Mouse (Mus musculus): ENCODE data around the gene Ulk4. TPM values are rescaled to one million over a fixed set of nuclear protein-coding genes. Genes with fewer than 3 reads are reported as not detected.

Gene Ulk4
- polyA plus RNA-seq, 1 experiment from 2014 or later: 213 TPM

DNA sequence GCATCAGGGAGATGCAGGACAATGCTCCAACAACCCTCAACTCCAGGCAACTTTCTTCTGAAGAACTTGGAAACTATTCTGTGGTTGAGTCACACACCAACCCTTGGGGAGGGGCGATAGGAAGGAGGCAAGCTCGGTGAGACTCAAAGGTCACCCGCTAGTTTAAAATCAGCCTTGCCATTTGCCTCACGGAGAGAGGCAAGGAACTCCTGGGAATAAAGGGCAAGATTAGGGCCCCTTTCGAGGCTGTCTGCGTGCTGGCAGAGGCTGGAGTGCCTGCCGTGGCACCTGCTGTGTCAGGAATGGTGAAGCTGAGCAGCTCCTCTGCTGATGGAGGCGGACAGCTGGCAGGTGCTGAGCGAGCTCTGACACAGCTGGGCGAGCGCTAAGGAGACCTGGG is 169.9 kb downstream of the Ulk4 start:
- Histone ChIP-seq H3K9me3 (replicated peaks; ENCODE audit: control insufficient read depth, low read length) (no peaks in the 10 kb centered on the region), H3K4me1 (ENCODE audit: control insufficient read depth, insufficient read depth, low read length) (no peaks in the 10 kb centered on the region), H3K9ac (replicated peaks; ENCODE audit: low read length) (no peak overlapping the region), H3K4me3 (ENCODE audit: low read depth, low read length) (no peak overlapping the region), H3K27me3 (ENCODE audit: control insufficient read depth, insufficient read depth, low read length) (no peaks in the 10 kb centered on the region), H3K36me3 (replicated peaks; ENCODE audit: control insufficient read depth, insufficient read depth, low read depth, low read length) (no peaks in the 10 kb centered on the region), H3K4me2 (ENCODE audit: low read depth, low read length) (no peak overlapping the region), H3K27ac (replicated peaks; ENCODE audit: low read depth, low read length) (no peak overlapping the region)
- ATAC-seq (replicated peaks; ENCODE audit: insufficient number of reproducible peaks, low FRiP score, low TSS enrichment, low read depth) (no peak), DNase-seq (ENCODE audit: low spot score) (no peak)
- 20% methylated on average over 11 of the region's 11 CpGs for WGBS

- Histone ChIP-seq H3K9ac (replicated peaks; ENCODE audit: low read length) (no peak overlapping the region), H3K4me3 (ENCODE audit: low read depth, low read length) (no peak overlapping the region), H3K27me3 (ENCODE audit: control insufficient read depth, insufficient read depth, low read length) (no peaks in the 10 kb centered on the region), H3K9me3 (replicated peaks; ENCODE audit: control insufficient read depth, low read length) (no peaks in the 10 kb centered on the region), H3K36me3 (replicated peaks; ENCODE audit: control insufficient read depth, insufficient read depth, low read depth, low read length) (no peaks in the 10 kb centered on the region), H3K27ac (replicated peaks; ENCODE audit: low read depth, low read length) (no peak overlapping the region), H3K4me2 (ENCODE audit: low read depth, low read length) (no peak overlapping the region), H3K4me1 (ENCODE audit: control insufficient read depth, insufficient read depth, low read length) (no peaks in the 10 kb centered on the region)
- ATAC-seq (replicated peaks; ENCODE audit: insufficient number of reproducible peaks, low FRiP score, low TSS enrichment, low read depth): no peak
- DNase-seq (ENCODE audit: low spot score): no peak
- WGBS: 83% methylated on average over 10 of the region's 10 CpGs
Observed at GRCm38 (mm10) chr9:121101516-121101915, 175.5 kb downstream of the Ulk4 start.

DNA sequence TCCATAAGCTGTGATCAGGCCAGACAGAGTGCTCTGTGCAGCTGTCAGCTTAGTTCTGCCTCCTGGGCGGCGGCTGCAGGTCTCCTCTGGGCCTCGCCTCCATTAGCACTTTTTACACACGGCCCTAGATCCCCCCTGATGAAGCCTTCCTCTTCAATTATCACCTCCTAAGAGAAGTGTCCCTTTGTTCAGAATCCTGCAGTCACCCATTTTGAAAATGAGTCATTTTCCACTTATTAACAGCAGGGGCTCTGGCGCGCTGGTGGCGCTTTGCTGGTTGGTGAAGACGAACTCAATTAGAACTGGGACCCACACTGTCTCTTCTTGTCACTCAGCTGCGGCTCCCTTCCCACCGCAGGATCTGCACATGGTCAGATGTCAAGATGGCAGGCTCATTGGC is 177.5 kb downstream of the Ulk4 start:
- Histone ChIP-seq H3K27ac (replicated peaks; ENCODE audit: low read depth, low read length) (no peak overlapping the region), H3K4me2 (ENCODE audit: low read depth, low read length) (no peak overlapping the region), H3K4me1 (ENCODE audit: control insufficient read depth, insufficient read depth, low read length) (no peaks in the 10 kb centered on the region), H3K27me3 (ENCODE audit: control insufficient read depth, insufficient read depth, low read length) (no peaks in the 10 kb centered on the region), H3K36me3 (replicated peaks; ENCODE audit: control insufficient read depth, insufficient read depth, low read depth, low read length) (no peaks in the 10 kb centered on the region), H3K4me3 (ENCODE audit: low read depth, low read length) (no peak overlapping the region), H3K9ac (replicated peaks; ENCODE audit: low read length) (no peak overlapping the region), H3K9me3 (replicated peaks; ENCODE audit: control insufficient read depth, low read length) (no peaks in the 10 kb centered on the region; the same call in 1 of the 2 replicates)
- 88% methylated on average over 10 of the region's 10 CpGs for WGBS
- no peak for ATAC-seq (replicated peaks; ENCODE audit: insufficient number of reproducible peaks, low FRiP score, low TSS enrichment, low read depth)
- DNase-seq (ENCODE audit: low spot score): no peak

DNA sequence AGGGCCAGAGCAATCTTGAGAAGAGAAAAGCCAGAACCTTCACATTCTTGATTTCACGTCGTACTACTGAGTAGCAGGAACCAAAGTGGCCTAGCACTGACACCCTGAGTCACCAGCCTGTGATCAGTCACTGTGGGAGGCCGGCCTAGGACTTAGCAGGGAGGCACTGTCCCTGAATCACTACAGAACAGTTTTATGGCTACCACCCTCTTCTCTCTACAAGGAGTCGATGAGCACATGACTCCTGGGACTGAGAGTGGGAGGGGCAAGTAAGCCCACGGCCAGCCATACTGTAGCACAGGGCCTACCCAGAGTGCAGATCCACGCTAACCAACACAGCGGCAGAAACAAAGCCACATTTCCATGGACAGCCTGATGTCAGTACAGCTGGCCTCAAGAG is 183.2 kb downstream of the Ulk4 start:
- DNase-seq (ENCODE audit: low spot score): no peak
- no peak; the same call in 1 of the 2 replicates for ATAC-seq (replicated peaks; ENCODE audit: insufficient number of reproducible peaks, low FRiP score, low TSS enrichment, low read depth)
- Histone ChIP-seq H3K9ac (replicated peaks; ENCODE audit: low read length) (no peak overlapping the region), H3K4me2 (ENCODE audit: low read depth, low read length) (no peak overlapping the region), H3K27me3 (ENCODE audit: control insufficient read depth, insufficient read depth, low read length) (no peaks in the 10 kb centered on the region), H3K9me3 (replicated peaks; ENCODE audit: control insufficient read depth, low read length) (no peaks in the 10 kb centered on the region; the same call in 1 of the 2 replicates), H3K36me3 (replicated peaks; ENCODE audit: control insufficient read depth, insufficient read depth, low read depth, low read length) (no peaks in the 10 kb centered on the region), H3K4me1 (ENCODE audit: control insufficient read depth, insufficient read depth, low read length) (no peaks in the 10 kb centered on the region), H3K27ac (replicated peaks; ENCODE audit: low read depth, low read length) (no peak overlapping the region), H3K4me3 (ENCODE audit: low read depth, low read length) (no peak overlapping the region)
- WGBS: 84% methylated on average over 7 of the region's 7 CpGs

GRCm38 (mm10) chr9:121092568-121092967 is 184.4 kb downstream of the Ulk4 start:
- no peaks in the 10 kb centered on the region for H3K36me3 ChIP-seq (replicated peaks; ENCODE audit: control insufficient read depth, insufficient read depth, low read depth, low read length)
- 84% methylated on average over 5 of the region's 5 CpGs for WGBS
- DNase-seq (ENCODE audit: low spot score): no peak
- H3K4me1 ChIP-seq (ENCODE audit: control insufficient read depth, insufficient read depth, low read length): no peaks in the 10 kb centered on the region
- H3K9ac ChIP-seq (replicated peaks; ENCODE audit: low read length): no peak overlapping the region
- no peak overlapping the region for H3K4me2 ChIP-seq (ENCODE audit: low read depth, low read length)
- H3K27ac ChIP-seq (replicated peaks; ENCODE audit: low read depth, low read length): no peak overlapping the region
- no peaks in the 10 kb centered on the region; the same call in 1 of the 2 replicates for H3K9me3 ChIP-seq (replicated peaks; ENCODE audit: control insufficient read depth, low read length)
- no peaks in the 10 kb centered on the region for H3K27me3 ChIP-seq (ENCODE audit: control insufficient read depth, insufficient read depth, low read length)
- ATAC-seq (replicated peaks; ENCODE audit: insufficient number of reproducible peaks, low FRiP score, low TSS enrichment, low read depth): no peak
- no peak overlapping the region for H3K4me3 ChIP-seq (ENCODE audit: low read depth, low read length)

GRCm38 (mm10) chr9:121091016-121091735 is 185.8 kb downstream of the Ulk4 start:
- ATAC-seq (replicated peaks; ENCODE audit: insufficient number of reproducible peaks, low FRiP score, low TSS enrichment, low read depth) (no peak), DNase-seq (ENCODE audit: low spot score) (no peak)
- Histone ChIP-seq H3K27me3 (ENCODE audit: control insufficient read depth, insufficient read depth, low read length) (no peaks in the 10 kb centered on the region), H3K36me3 (replicated peaks; ENCODE audit: control insufficient read depth, insufficient read depth, low read depth, low read length) (no peaks in the 10 kb centered on the region), H3K9me3 (replicated peaks; ENCODE audit: control insufficient read depth, low read length) (no peaks in the 10 kb centered on the region; the same call in 1 of the 2 replicates), H3K4me1 (ENCODE audit: control insufficient read depth, insufficient read depth, low read length) (no peaks in the 10 kb centered on the region), H3K9ac (replicated peaks; ENCODE audit: low read length) (no peak overlapping the region), H3K4me2 (ENCODE audit: low read depth, low read length) (no peak overlapping the region), H3K4me3 (ENCODE audit: low read depth, low read length) (no peak overlapping the region), H3K27ac (replicated peaks; ENCODE audit: low read depth, low read length) (no peak overlapping the region)
- 66% methylated on average over 10 of the region's 10 CpGs for WGBS

DNA sequence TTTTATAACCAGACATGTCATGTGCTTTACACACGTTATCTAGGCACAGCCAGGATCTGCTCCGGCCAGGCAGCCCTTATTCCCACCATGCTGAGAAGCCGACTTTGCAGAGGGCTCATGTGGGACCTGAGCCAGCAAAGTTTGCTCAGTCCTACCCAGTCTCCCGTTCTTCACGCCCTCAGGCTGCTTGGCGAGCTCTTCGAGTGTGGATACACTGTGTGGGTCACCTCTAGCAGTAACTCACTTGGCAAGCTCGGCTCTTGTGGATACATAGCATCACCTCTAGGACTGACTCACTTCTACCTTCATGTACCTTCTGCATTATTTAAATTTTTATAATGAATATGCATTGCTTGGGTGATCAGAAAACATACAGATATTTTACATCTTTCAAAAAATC is 189.3 kb downstream of the Ulk4 start:
- Histone ChIP-seq H3K9me3 (replicated peaks; ENCODE audit: control insufficient read depth, low read length) (no peaks in the 10 kb centered on the region), H3K4me1 (ENCODE audit: control insufficient read depth, insufficient read depth, low read length) (no peaks in the 10 kb centered on the region), H3K4me2 (ENCODE audit: low read depth, low read length) (no peak overlapping the region), H3K4me3 (ENCODE audit: low read depth, low read length) (no peak overlapping the region), H3K9ac (replicated peaks; ENCODE audit: low read length) (no peak overlapping the region), H3K27ac (replicated peaks; ENCODE audit: low read depth, low read length) (no peak overlapping the region), H3K36me3 (replicated peaks; ENCODE audit: control insufficient read depth, insufficient read depth, low read depth, low read length) (no peaks in the 10 kb centered on the region), H3K27me3 (ENCODE audit: control insufficient read depth, insufficient read depth, low read length) (no peaks in the 10 kb centered on the region)
- ATAC-seq (replicated peaks; ENCODE audit: insufficient number of reproducible peaks, low FRiP score, low TSS enrichment, low read depth): no peak
- WGBS: 65% methylated on average over 8 of the region's 8 CpGs
- no peak for DNase-seq (ENCODE audit: low spot score)

DNA sequence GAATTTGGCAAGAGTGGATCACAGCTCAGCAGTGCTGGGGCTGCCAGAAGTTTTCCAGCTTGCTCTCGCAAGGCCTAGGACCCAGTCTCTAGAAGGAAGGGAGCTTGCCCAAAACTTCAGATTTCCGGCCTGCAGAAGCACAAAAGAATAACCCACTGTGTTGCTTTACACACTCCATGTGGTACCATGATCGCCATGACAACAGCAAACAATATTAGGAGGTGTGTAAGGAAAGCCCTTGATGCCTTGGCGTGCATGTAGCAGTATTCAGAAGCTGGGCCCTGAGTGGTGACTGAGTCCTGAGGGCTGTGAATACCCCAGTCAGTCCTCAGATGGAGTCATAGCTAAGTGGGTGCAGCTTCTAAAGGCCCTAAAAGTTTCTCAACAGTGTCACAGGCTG is 192.8 kb downstream of the Ulk4 start:
- 82% methylated on average over 4 of the region's 4 CpGs for WGBS
- no peak overlapping the region for H3K27ac ChIP-seq (replicated peaks; ENCODE audit: low read depth, low read length)
- no peak for DNase-seq (ENCODE audit: low spot score)

More for the DNA sequence above, 192.8 kb downstream of the Ulk4 start:
- Histone ChIP-seq H3K27me3 (ENCODE audit: control insufficient read depth, insufficient read depth, low read length) (no peaks in the 10 kb centered on the region), H3K36me3 (replicated peaks; ENCODE audit: control insufficient read depth, insufficient read depth, low read depth, low read length) (no peaks in the 10 kb centered on the region), H3K4me1 (ENCODE audit: control insufficient read depth, insufficient read depth, low read length) (no peaks in the 10 kb centered on the region), H3K4me2 (ENCODE audit: low read depth, low read length) (no peak overlapping the region), H3K9me3 (replicated peaks; ENCODE audit: control insufficient read depth, low read length) (no peaks in the 10 kb centered on the region), H3K9ac (replicated peaks; ENCODE audit: low read length) (no peak overlapping the region), H3K4me3 (ENCODE audit: low read depth, low read length) (no peak overlapping the region)
- ATAC-seq (replicated peaks; ENCODE audit: insufficient number of reproducible peaks, low FRiP score, low TSS enrichment, low read depth): no peak
